Mouse (Mus musculus) frontal cortex, adult 2 months (tissue): ENCODE data around the gene Retn. TPM values are rescaled to one million over a fixed set of nuclear protein-coding genes. Genes with fewer than 3 reads are reported as not detected.
A peak's percentile ranks its signal among the peaks of the same experiment; 100 is the strongest.

Experiments used
- DNase-seq, 2 experiments: peaks; one replicate each; pipeline ENCODE4 v3.0.0; 2022; ENCODE audit warnings: low spot score in 1 of 2; ENCODE audit errors: extremely low spot score in 1 of 2
- polyA plus RNA-seq: library from polyadenylated mRNA; depleted of rRNA; stranded (reverse); fragments of >200 nt; gene quantifications from 2 replicates; pipeline ENCODE4 v1.2.3, GENCODE M21; 2012; rRNA removed

The Retn gene
- 3.1 and 3.7 TPM in 2 replicates for polyA plus RNA-seq

- no peak for DNase-seq
Observed at GRCm38 (mm10) chr8:3655526-3655925, at the start of gene Retn. Gene Retn, plus strand, starts transcription at chr8:3655770.

DNA sequence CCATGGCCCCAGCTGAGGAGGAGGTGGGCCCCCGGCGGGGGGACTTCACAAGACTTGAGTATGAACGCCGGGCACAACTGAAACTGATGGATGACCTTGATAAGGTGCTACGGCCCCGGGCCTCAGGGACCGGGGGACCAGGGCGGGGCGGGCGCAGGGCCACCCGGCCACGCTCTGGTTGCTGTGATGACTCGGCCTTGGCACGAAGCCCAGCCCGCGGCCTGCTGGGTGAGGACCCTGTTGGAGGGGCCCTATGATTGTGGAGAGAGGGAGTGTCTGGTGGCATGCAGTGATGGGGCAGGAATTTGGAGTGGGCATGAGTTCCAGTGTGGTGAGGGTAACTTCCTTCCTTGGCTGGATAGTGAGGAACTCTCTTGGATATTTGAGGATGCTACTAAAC is 49.0 kb upstream of the Retn start:
- no peak for DNase-seq

GRCm38 (mm10) chr8:3607822-3608221 is 47.7 kb upstream of the Retn start:
- DNase-seq: no peak

GRCm38 (mm10) chr8:3609046-3609815 is 46.3 kb upstream of the Retn start:
- DNase-seq: no peak

DNA sequence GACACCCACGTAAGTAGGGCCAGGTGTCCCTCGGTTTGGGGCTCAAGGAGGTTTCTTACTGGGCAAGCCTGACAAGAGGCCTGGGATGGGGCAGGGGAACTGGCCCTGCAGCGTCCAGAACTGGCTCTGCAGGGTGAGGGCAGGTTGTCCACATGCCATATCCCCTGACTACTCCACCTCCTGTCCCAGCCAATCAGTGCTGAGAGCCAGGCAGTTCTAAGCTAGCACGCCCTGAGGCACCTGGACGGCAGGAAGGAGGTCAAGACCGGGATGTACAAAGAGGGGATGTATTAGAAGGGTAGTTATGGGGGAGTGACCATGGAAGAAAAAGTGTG is 45.8 kb upstream of the Retn start:
- DNase-seq: no peak

- peak; percentile 99 to 100 for DNase-seq
Observed at GRCm38 (mm10) chr8:3621199-3621970, 34.2 kb upstream of the Retn start, which contains the start of the genes Xab2 and Pet100. Gene Xab2, minus strand, starts transcription at chr8:3621316. Gene Pet100, plus strand, starts transcription at chr8:3621548.

DNA sequence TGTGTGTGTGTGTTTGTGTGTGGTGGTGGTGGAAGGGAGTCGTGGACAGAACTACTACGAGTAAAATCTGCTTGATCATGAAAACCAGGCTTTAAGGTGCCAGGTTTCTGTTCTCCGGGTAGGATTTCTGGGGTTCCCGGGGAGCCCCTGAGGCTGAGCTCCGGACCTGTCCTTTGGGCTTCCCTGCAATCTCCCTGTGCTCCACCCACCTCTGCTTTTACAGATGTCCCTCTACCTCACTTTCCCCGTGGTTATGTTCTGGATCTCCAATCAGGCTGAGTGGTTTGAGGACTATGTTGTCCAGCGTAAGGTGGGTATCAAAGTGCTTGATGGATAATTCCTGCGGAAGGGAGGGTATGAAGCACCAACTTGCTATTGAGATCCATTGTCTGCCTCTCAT is 33.5 kb upstream of the Retn start:
- DNase-seq: no peak

DNA sequence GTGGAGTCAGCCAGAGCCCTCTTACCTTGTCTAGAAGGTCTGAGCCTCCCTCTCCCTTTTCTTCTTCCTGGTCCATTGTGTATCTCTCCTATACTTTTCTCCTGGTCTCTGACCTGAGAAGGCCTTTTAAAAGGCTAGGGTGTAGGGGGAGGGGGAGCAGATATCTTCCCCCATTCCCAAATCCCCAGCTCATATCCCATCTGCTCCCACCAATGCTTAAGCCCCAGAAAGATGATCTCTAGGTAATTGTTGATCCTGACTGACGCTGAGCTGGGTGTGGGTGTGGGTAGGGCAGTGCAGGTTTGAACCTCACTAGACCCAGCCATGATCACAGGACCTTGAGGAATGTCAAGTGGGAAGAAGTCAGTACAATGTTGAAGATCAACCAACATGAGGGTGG is 30.1 kb upstream of the Retn start, which contains the start of gene Pcp2:
TSS of gene Pcp2 (minus strand) at position 101 of the 400 bp plus-strand sequence.
- DNase-seq: no peak

DNA sequence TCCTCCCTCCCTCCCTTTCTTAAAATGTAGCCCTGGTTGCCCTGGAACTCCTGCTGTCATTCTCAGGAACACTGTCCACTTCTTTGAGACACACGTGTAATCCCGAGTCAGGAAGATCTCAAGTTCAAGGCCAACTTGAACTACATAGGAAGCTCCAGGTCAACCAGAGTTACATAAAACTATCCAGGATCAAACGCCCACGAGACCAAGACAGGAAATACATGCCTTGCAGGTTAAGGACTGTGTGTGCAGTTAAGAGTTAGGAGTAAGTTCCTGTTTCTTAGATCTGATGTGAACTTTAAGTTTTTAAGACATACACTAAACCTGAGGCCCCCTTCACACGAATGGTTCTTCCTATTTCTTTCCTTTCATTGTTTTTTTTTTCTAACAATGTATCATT is 28.6 kb upstream of the Retn start:
- DNase-seq: no peak

GRCm38 (mm10) chr8:3628014-3628413 is 27.6 kb upstream of the Retn start:
- peak in 1 of 2 experiments; percentile 64 for DNase-seq

GRCm38 (mm10) chr8:3630647-3631477 is 24.7 kb upstream of the Retn start, which contains the start of gene Stxbp2:
Gene Stxbp2, plus strand, starts transcription at chr8:3630955.
- DNase-seq: peak; percentile 36 to 82

DNA sequence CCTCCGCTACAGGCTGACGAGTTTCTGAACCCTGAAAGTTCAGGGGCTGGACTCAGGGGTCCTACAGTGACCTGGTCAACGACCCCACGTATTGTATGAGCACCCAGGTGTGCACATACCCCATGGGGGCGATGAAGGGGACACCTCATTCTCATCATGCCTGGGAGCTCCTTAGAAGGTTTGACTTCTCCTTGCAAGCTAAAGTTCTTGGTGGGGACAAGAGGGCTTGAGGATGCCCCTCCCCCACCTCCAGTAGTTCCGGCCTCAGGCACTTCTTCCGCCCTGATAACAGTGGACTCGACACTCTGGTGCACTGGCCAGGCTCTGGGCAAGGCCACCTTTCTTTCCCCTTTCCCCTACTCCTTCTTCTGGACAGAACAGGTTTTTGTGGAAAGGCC is 24.1 kb upstream of the Retn start:
- no peak for DNase-seq

GRCm38 (mm10) chr8:3645804-3646203 is 9.8 kb upstream of the Retn start:
- DNase-seq: peak in 1 of 2 experiments; percentile 28

GRCm38 (mm10) chr8:3646824-3647531 is 8.6 kb upstream of the Retn start:
- no peak for DNase-seq

- no peak for DNase-seq
Observed at GRCm38 (mm10) chr8:3647561-3647960, 8.0 kb upstream of the Retn start.

DNA sequence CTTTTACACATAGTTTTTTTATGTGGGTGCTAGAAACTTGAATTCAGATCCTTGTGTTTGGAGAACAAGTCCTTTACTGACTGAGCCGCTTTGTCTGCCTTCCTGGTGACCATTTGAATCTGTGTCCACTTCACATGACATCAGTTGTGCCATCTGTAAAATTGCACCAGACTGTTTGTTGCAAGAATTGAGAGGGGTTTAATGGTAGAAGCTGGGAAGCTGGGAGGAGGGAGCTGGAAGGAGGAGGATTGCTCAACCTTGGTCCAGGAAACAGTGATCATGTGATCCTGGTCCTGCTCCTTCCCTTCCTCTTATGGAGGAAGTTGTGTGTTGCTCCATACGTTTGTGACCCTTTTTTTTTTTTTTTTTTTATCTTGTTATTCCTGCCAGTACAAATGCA is 7.3 kb upstream of the Retn start:
- DNase-seq: no peak

DNA sequence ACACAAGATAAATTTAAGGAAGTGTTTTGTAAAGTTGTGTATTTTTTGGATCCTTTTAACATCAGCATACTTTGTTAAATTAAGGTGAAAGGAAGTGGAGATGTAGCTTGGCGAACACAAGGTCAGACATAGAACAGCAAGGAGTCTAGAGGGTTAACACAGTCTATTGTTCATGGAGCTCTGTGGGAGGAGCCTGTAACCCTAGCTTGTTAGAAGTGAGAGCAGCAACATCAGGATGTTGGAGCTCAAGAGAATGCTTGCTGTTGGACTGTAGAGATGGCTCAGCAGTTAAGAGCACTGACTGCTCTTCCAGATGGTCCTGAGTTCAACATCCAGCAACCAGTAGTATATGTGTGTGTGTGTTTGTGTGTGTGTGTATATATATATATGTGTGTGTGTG is 6.6 kb upstream of the Retn start:
- no peak for DNase-seq

GRCm38 (mm10) chr8:3652845-3653244 is 2.7 kb upstream of the Retn start:
- DNase-seq: no peak

DNA sequence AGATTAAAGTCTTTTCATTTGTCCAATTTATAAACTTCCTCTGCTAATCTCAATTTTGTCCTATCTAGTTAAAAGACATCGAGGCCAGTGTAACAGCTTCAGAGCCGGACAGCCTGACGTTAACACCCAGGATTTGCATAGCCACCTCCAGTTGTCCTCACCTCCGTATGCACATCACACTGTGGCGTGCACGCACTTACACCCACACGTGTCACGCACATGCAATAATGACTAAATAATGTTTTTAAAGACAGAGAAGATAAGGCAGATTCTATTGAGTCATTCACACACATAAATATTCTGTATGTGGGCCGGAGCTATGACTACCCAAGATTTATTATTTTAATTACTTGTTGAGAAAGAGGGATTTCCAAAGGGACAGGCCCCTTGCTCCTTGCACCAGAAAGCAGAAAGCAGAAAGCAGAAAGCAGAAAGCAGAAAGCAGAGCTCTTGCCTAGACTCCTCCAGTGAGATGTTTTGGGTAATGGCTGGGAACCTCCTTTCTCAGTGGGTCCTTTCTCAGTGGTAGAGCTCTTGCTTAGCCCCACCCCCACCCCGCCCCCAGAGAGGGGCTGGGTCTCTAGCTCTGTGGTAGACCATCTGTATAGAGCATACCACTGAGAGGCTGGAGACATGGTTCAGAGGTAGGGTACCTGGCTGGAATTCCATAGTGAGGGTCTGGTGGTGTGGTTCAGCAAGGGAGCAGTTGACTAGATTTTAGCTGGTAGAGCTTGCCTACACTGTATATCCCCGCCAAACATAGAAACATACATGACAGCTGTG is 653 bp upstream of the Retn start:
- DNase-seq: no peak
